18 mouse cellular contexts compared by ENCODE assay signal in the genomic region with DNA sequence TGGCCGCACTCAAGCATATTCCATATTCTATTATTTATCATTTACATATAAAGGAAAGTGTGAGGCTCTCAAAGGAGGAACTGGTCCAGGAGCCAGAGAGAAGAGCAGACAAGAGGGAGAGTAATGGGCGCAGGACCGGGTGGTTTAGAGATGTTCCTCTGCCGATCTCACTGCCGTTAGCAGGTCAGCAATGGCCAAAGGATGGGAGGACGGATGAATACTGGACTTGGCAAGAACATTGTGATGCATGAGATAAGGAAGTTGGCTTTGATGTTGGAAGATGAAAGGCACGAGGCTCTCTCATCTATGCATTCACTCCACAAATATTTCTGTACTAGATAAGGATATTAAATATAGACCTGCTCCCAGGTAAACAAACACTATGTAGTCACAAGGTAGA.
"Had no signal": no experiment of that assay in that cellular context is flagged by ENCODE, and none has a peak within 500 bp of the region (broad histone marks: within the 10 kb centered on the region; RNA-seq: fewer than 3 reads in every experiment).

No protein-coding gene starts in this region.

- H3K27ac ChIP-seq: midbrain, embryonic 10.5 days; midbrain, embryonic 13.5 days; neural tube, embryonic 13.5 days; neural tube, embryonic 15.5 days had no signal

- H3K4me3 ChIP-seq: midbrain, embryonic 10.5 days; midbrain, embryonic 13.5 days; myocyte; neural tube, embryonic 13.5 days; neural tube, embryonic 15.5 days had no signal

- DNase-seq: lung, adult 18-20 months; lung, embryonic 14.5 days; lung, postnatal 10 days; lung, postnatal 4 days; retina, postnatal 1 day; right cerebral cortex, adult 18-20 months; right cerebral cortex, postnatal 25 days; right cerebral cortex, postnatal 4 days; spleen, adult 18-20 months; thymus, adult 18-20 months; thymus, postnatal 14 days; thymus, postnatal 36 days had no signal

- H3K36me3 ChIP-seq: midbrain, embryonic 10.5 days; midbrain, embryonic 13.5 days; neural tube, embryonic 13.5 days; neural tube, embryonic 15.5 days had no signal

- H3K9ac ChIP-seq: lung, embryonic 14.5 days; midbrain, embryonic 13.5 days; neural tube, embryonic 13.5 days; neural tube, embryonic 15.5 days had no signal

- H3K9me3 ChIP-seq: midbrain, embryonic 10.5 days; midbrain, embryonic 13.5 days; neural tube, embryonic 13.5 days; neural tube, embryonic 15.5 days had no signal

- H3K4me2 ChIP-seq: lung, embryonic 14.5 days; midbrain, embryonic 13.5 days; neural tube, embryonic 13.5 days; neural tube, embryonic 15.5 days had no signal

- ATAC-seq: midbrain, embryonic 13.5 days; midbrain, embryonic 16.5 days had no signal
